Mouse (Mus musculus) hindbrain, embryonic 10.5 days (tissue): ENCODE results near the gene Mpv17l2. TPM values are rescaled to one million over a fixed set of nuclear protein-coding genes. Genes with fewer than 3 reads are reported as not detected.

Experiments used
- DNase-seq: peaks from one replicate; pipeline ENCODE4 v3.0.0-alpha.2; 2017; ENCODE audit warnings: low spot score
- H3K27ac ChIP-seq: fragments of 300-500 bp; sonication (generic); 2 replicates; pipeline ENCODE4 v1.5.1; 2016; ENCODE audit warnings: mild to moderate bottlenecking, moderate library complexity
- H3K27me3 ChIP-seq: fragments of 300-500 bp; sonication (generic); 2 replicates; pipeline ENCODE4 v1.6.1; 2016; ENCODE audit warnings: mild to moderate bottlenecking; ENCODE audit not compliant: poor library complexity, insufficient read depth, severe bottlenecking
- H3K36me3 ChIP-seq: fragments of 300-500 bp; sonication (generic); 2 replicates; pipeline ENCODE4 v1.6.1; 2016; ENCODE audit warnings: mild to moderate bottlenecking, moderate library complexity
- H3K4me1 ChIP-seq: fragments of 300-500 bp; sonication (generic); replicated peaks from 2 replicates; pipeline ENCODE4 v1.6.1; 2016; ENCODE audit warnings: mild to moderate bottlenecking
- H3K4me3 ChIP-seq: fragments of 300-500 bp; sonication (generic); 2 replicates; pipeline ENCODE4 v1.5.1; 2016; ENCODE audit warnings: mild to moderate bottlenecking, moderate library complexity
- H3K9me3 ChIP-seq: fragments of 300-500 bp; sonication (generic); 2 replicates; pipeline ENCODE4 v1.6.1; 2016; ENCODE audit warnings: mild to moderate bottlenecking, moderate library complexity
- WGBS: fragments of 180-500 bp; shearing (Covaris S2); methylation state at CpG from one replicate; pipeline ENCODE4 v1.1.7; 2016; 5-methylcytosine and 5-hydroxymethylcytosine counted together
- polyA plus RNA-seq: library from polyadenylated mRNA; unstranded; fragments of >200 nt; fragmentation: Nextera tagmentation; extraction: Ambion mirVana; gene quantifications from 2 replicates; pipeline ENCODE4 v1.2.1, GENCODE M21; 2016

Mpv17l2 gene
- 35.0 and 40.6 TPM in 2 replicates for polyA plus RNA-seq

DNA sequence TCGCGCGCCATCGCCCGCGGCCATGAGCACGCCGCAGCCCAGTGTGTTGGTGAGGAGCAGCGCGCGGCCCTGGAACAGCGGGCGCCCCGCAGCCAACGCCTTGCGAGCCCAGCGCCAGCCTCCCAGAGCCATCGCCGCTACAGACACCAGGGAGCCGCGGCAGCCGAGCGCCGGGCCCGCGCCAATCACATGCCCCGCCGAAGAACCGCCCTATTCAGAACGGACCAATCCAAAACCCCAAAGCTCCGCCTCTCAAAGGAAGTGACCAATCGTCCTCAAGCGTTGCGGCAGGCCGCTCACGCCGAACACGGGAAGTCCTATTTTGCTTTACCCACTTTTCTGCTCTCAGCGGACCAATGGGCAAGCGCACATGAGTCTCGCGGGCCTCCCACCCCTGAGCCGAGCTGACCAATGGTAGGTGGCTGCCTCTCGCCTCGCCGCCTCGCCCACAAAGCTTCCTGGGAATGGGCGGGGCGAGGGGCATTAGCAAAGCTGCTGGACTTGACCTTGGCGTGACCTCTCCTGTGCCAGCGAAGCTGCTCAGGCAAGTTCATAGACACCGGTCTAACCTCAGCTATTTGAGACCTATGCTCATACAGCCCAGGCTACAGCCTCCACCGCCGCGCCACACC is at the start of gene Mpv17l2:
Mpv17l2 (minus strand) TSS at position 172 of the 632 bp plus-strand sequence.
- WGBS: under 1% methylated on average over 55 of the region's 55 CpGs
- H3K36me3 ChIP-seq: peaks cover 36% of the 10 kb centered on the region
- H3K27ac ChIP-seq: peak within 1 kb of the TSS; percentile 86
- H3K9me3 ChIP-seq: no peaks in the 10 kb centered on the region
- H3K27me3 ChIP-seq: peaks cover 12% of the 10 kb centered on the region
- peaks cover 56% of the 10 kb centered on the region for H3K4me1 ChIP-seq
- peak within 1 kb of the TSS; percentile 81 for H3K4me3 ChIP-seq
- peak; percentile 98 for DNase-seq

DNA sequence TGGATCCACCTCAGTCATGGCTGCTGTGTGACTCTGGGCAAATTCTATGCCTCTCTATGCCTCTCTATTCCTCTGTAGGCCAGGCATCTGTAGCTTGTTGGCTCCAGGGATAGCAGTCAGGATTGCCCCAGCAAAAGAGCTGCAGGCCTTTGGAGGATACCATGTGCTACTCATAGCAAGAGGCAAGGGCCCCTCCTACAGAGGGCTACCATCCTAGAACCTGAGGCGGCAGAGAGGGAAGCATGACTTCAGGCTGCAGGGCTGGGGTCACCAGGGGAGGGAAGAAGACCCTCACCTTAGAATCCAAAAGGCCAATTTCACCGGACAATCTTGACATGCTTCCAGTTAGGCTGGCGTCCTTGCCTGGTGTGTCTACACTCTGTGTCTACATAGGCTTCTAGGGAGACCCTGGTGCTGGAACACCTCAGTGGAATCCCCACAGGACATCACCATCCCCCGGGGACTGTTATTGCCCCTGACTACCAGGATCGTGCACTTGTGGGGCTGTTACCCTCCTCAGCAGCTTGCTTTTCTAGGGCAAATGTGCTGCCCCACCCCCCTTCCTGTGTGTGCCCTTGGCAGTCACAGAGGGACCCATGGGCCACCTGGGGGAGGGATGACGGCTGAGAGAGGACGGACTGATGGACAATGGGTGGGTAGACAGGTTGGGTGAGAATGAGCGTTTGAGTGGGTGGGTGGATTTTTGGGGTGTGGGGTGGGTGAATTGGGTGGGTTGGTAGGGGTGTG is 48.4 kb upstream of the Mpv17l2 start:
- Histone ChIP-seq H3K4me1 (peaks cover 24% of the 10 kb centered on the region), H3K27me3 (peaks cover 76% of the 10 kb centered on the region)

DNA sequence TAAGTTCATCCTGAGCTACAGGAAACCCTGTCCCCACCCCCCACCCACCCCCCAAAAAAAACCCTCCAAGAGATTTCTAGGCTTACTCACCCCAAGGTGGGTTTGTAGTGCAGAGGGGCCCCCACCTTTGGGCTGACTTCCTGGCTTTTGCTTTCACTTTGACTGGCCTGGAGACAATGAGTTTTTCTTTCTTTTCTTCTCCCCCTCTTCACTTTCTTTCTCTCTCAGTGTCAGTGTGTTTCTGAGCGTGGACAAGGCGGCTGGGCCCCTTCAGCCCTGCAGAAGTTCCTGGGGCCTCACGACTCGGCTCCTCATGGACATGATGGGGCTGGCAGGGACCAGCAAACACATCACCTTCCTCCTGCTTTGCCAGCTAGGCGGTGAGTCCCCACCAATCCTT is 47.5 kb upstream of the Mpv17l2 start, which contains the start of gene Il12rb1:
Il12rb1 (plus strand) TSS at position 211 of the 400 bp plus-strand sequence.
- no peaks in the 10 kb centered on the region for H3K9me3 ChIP-seq
- 68% methylated on average over 5 of the region's 5 CpGs for WGBS
- H3K4me3 ChIP-seq: no peak within 1 kb of the TSS
- H3K27ac ChIP-seq: no peak within 1 kb of the TSS
- H3K4me1 ChIP-seq: peaks cover 31% of the 10 kb centered on the region
- DNase-seq: no peak
- H3K36me3 ChIP-seq: no peaks in the 10 kb centered on the region
- peaks cover 76% of the 10 kb centered on the region for H3K27me3 ChIP-seq

More for the DNA sequence above, 48.4 kb upstream of the Mpv17l2 start:
- H3K36me3 ChIP-seq: no peaks in the 10 kb centered on the region
- H3K9me3 ChIP-seq: no peaks in the 10 kb centered on the region
- WGBS: 78% methylated on average over 8 of the region's 8 CpGs
- no peak overlapping the region for H3K27ac ChIP-seq
- no peak overlapping the region for H3K4me3 ChIP-seq
- DNase-seq: no peak

DNA sequence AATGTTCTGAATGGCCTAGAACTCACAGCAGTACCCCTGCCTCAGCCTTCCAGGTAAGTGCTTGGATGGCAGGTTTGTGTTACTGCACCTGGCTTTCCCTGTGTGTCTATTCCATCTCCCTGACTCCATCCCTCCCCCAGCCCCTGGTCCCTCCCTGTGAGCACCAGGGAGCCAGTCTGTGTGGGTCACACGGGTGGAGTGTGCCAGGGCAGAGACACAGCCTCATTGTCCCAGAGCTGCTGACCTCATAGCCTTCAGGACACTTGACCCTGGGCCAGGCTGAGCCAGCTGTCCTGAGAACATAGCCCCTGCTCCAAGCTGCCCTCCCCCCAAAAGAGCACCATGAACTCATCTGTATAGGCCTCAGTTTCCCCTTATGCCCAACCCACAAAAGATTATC is 46.6 kb upstream of the Mpv17l2 start:
- peaks cover 78% of the 10 kb centered on the region for H3K27me3 ChIP-seq
- H3K27ac ChIP-seq: no peak overlapping the region
- H3K4me1 ChIP-seq: peaks cover 31% of the 10 kb centered on the region
- no peaks in the 10 kb centered on the region for H3K36me3 ChIP-seq
- 38% methylated on average over 1 of the region's 1 CpGs for WGBS
- no peak for DNase-seq
- H3K9me3 ChIP-seq: no peaks in the 10 kb centered on the region
- H3K4me3 ChIP-seq: no peak overlapping the region

DNA sequence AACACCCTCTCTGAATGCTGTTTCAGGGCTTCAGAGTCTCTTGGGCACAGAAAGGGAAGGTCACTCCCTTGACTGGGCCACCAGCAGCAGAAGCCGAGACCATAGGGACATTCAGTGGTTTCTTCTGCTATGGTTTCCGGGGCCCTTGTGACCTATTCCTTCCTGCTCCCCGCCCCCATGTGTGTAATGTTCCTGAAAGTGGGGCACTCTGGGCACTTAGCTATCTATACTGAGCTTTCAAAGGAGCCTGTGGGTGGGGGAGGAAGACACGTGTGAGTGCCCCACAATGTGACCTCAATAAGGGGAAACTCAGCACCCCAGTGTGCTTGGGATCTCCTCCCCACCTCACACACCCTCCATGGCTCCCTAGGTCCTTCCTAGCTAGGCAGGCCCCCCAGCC is 45.8 kb upstream of the Mpv17l2 start:
- 72% methylated on average over 4 of the region's 4 CpGs for WGBS
- Histone ChIP-seq H3K9me3 (no peaks in the 10 kb centered on the region), H3K27me3 (peaks cover 86% of the 10 kb centered on the region)

DNA sequence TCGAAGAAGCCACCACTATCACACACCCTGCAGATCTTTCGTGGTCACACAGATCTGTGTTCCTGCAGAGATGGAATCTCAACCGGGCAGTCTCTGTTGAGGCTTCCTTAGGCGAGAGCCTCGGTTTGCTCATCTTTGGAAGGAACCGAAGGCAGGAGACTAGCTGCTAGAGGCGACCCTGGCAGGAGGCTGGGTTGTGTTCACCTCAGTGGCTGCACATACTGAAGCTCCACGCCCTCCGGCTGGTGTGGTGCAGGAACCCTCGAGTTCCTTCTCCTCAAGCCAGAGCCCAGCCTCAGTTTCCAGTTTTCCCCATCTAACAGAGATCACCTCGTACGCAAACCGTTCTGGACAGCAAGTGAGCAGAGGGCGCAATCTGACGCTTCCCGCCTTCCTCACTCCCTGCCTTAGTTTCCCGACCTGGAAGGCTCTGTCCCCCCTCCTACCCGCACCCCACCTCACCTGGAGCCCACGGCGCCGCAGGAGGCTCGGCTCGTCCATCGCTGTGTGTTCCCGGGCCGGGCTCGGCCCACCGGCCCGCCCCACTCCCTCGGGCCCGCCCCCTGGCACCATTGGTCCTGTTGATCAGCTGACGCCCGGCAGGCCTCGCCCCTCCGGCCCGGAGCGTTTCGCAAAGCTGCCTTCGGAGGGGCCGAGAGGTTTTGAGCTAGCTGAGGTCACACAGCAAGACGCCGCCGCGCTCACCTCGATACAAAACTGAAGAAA is 43.9 kb upstream of the Mpv17l2 start, which contains the start of gene Mast3:
Mast3 (minus strand) TSS at position 574 of the 726 bp plus-strand sequence.
- whole genome bisulfite sequencing: 1% methylated on average over 45 of the region's 45 CpGs
- peak; percentile 87 for DNase-seq
- H3K4me1 ChIP-seq: peaks cover 30% of the 10 kb centered on the region
- no peaks in the 10 kb centered on the region for H3K36me3 ChIP-seq
- peaks cover 92% of the 10 kb centered on the region for H3K27me3 ChIP-seq
- no peak within 1 kb of the TSS; the same call in 1 of the 2 replicates for H3K27ac ChIP-seq
- H3K9me3 ChIP-seq: no peaks in the 10 kb centered on the region
- H3K4me3 ChIP-seq: peak within 1 kb of the TSS; percentile 58

More for the DNA sequence above, 45.8 kb upstream of the Mpv17l2 start:
- H3K4me3 ChIP-seq: no peak overlapping the region
- no peak for DNase-seq
- no peaks in the 10 kb centered on the region for H3K36me3 ChIP-seq
- peaks cover 31% of the 10 kb centered on the region for H3K4me1 ChIP-seq
- no peak overlapping the region for H3K27ac ChIP-seq

DNA sequence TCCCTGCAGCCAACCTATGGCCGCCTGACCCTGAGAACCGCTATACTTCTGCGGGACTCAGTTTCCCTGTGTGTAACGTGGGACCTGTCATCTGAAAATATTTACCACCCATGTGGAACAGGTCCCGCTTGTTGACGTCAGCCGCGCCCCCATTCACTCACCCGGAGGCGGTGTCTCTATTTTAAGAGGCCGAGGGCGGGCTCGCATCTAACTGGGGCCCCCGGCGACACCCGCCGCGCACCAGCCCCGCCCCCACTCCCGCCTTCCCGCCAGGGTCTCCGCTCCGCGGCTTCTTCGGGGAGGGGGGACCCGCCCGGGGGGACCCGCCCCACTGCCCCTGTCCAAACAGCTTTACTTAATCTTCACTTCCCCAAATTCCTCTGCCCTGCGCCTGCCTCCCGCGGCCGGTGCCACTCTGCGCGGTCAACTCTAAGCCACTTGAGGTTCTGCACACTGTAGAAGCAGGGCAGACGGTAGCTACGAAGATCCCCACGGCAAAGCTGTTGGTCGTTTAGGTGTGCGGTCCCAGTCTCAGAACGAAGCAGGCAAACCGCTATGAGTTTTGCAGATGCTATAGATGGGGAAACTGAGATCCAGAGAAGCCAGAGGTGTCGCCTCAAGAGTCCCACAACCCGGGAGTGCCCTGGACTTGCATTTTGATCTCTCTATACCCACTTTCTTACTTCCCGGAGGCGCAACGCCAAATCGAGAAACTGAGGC is 43.2 kb upstream of the Mpv17l2 start:
- WGBS: 2% methylated on average over 47 of the region's 47 CpGs

DNA sequence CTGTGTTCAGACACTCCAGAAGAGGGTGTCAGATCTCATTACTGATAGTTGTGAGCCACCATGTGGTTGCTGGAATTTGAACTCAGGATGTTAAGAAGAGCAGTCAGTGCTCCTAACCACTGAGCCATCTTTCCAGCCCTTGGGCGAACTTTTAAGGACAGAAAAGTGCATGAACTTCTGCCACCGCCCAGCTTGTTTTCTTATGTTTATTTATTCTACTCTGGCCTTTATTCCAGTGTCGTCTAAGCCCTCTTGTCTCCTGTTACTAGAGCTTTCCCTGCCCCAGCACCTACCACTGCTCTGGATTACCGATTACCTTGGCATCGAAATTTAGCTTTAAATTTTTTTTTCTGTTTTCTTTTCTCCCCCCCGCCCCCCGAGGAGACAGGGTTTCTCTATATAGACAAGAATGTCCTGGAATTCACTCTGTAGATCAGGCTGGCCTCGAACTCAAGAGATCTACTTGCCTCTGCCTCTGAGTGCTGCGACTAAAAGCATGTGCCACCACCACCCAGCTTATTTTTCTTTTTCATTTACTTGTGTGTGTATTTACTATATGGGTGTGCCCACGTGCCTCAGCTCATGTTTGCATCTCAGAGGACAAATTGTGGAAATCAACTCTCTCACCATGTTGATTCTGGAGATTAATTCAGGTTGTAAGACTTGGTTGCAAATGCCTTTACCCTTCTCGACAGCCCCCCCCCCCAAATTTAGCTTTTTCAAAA is 42.2 kb upstream of the Mpv17l2 start:
- no peak overlapping the region for H3K27ac ChIP-seq
- DNase-seq: no peak
- no peaks in the 10 kb centered on the region for H3K9me3 ChIP-seq
- H3K27me3 ChIP-seq: peaks cover 98% of the 10 kb centered on the region
- H3K4me1 ChIP-seq: peaks cover 34% of the 10 kb centered on the region
- no peaks in the 10 kb centered on the region for H3K36me3 ChIP-seq
- WGBS: 73% methylated on average over 11 of the region's 11 CpGs
- no peak overlapping the region for H3K4me3 ChIP-seq

More for the DNA sequence above, 43.2 kb upstream of the Mpv17l2 start:
- Histone ChIP-seq H3K36me3 (no peaks in the 10 kb centered on the region), H3K27me3 (peaks cover 92% of the 10 kb centered on the region), H3K4me1 (peaks cover 30% of the 10 kb centered on the region), H3K27ac (no peak overlapping the region), H3K4me3 (peak overlapping the region; percentile 58), H3K9me3 (no peaks in the 10 kb centered on the region)
- peak; percentile 34 for DNase-seq

DNA sequence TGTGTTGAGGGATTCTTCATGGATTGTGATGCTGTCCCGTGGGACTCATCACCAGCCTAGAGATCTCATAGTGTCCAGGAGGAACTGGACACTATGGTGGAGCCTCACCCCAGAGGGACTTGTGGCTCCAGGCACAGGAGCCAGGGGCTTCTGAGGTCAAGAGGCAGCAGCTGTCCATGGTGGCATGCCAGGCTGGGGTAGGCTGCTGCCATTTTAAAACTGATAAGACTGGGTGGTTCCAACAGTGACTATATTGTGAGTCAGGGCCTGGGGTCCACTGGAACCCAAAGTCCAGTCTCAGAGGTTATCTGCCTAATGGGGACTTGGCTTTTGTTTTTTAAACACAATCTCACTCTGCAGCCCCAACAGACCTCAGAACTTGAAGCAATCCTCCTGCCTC is 41.1 kb upstream of the Mpv17l2 start:
- Histone ChIP-seq H3K27me3 (peaks cover 93% of the 10 kb centered on the region), H3K9me3 (no peaks in the 10 kb centered on the region), H3K4me3 (no peak overlapping the region), H3K27ac (no peak overlapping the region), H3K36me3 (no peaks in the 10 kb centered on the region), H3K4me1 (peaks cover 42% of the 10 kb centered on the region)
- DNase-seq: no peak
- whole genome bisulfite sequencing: 73% methylated on average over 1 of the region's 1 CpGs

DNA sequence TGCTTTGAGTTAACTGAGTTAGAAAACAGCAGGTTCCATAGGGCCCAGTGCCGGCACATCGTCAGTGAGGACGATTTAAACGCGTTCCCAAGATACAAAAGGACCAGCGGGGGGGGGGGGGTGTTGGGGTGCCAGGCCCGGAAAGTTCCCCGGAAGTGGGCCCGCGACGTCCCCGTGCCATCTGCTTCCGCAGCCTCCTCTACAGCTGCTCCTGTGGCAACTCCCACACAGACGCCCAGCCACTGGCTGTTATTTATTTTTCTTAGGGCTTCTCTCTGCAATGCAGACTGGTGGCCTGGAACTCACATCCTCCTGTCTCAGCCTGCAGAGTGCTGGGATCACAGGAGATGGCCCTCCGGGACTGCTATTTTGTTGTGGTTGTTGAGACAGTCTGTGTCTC is 40.4 kb upstream of the Mpv17l2 start:
- Histone ChIP-seq H3K4me1 (peaks cover 49% of the 10 kb centered on the region), H3K4me3 (no peak overlapping the region), H3K27me3 (peaks cover 92% of the 10 kb centered on the region), H3K27ac (no peak overlapping the region), H3K36me3 (no peaks in the 10 kb centered on the region), H3K9me3 (no peaks in the 10 kb centered on the region)
- no peak for DNase-seq
- 42% methylated on average over 15 of the region's 15 CpGs for WGBS

DNA sequence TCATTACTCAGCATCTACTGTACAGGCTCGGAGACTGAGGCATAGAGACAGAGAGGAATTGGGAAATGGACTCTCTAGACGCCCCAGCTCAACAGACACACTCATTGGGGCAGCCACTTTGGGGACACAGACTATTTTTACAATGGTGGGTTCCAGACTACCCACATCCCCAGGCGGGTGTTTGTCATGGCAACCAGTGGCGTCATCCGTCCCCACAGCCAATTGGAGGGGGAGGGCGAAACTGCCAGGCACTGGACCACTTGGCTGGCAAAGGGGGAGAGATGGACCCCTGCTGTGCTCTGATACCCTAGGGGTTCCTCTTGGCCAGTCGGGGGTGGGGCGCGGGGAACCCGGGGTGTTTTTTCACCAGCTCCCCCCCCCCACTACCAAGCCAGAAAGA is 39.9 kb upstream of the Mpv17l2 start:
- no peak for DNase-seq
- Histone ChIP-seq H3K4me3 (no peak overlapping the region), H3K36me3 (no peaks in the 10 kb centered on the region), H3K9me3 (no peaks in the 10 kb centered on the region), H3K27ac (no peak overlapping the region), H3K4me1 (peaks cover 52% of the 10 kb centered on the region), H3K27me3 (peaks cover 92% of the 10 kb centered on the region)
- 49% methylated on average over 10 of the region's 10 CpGs for WGBS

DNA sequence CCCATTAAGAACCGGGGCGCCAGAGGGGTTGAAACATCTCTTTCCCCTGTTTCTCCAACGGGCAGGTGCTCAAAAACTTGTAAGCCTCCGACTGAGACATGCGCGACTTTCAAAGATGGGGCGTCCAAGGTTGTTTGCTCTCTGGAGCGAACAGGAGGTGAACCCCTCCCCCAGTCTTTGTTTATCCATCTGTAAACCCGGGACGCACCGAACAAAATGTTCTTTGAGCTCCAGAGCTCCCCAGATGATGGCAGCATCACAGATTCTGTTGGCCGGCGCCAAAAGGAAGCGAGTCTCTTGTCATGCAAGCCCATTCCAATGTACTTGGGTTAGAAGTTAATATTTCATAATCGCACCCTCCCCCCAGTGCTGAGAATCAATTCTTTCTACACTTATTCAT is 37.5 kb upstream of the Mpv17l2 start:
- H3K9me3 ChIP-seq: no peaks in the 10 kb centered on the region
- 14% methylated on average over 15 of the region's 15 CpGs for WGBS
- DNase-seq: no peak
- H3K4me3 ChIP-seq: peak overlapping the region; percentile 69
- H3K27me3 ChIP-seq: peaks cover 91% of the 10 kb centered on the region
- H3K27ac ChIP-seq: peak overlapping the region; percentile 87; the same call in 1 of the 2 replicates
- H3K36me3 ChIP-seq: no peaks in the 10 kb centered on the region
- H3K4me1 ChIP-seq: peaks cover 51% of the 10 kb centered on the region
